Mouse (Mus musculus) brown adipose tissue, adult 24 weeks (tissue): Measurements from ENCODE around the gene Gpr157. TPM values are rescaled to one million over a fixed set of nuclear protein-coding genes. Genes with fewer than 3 reads are reported as not detected.
A peak's percentile ranks its signal among the peaks of the same experiment; 100 is the strongest.

Experiments used
- H3K27ac ChIP-seq: fragments of 200-500 bp; replicated peaks from 2 replicates; pipeline ENCODE4 v1.5.1; 2012; ENCODE audit warnings: low read depth, mild to moderate bottlenecking, low read length
- H3K4me1 ChIP-seq: fragments of 200-500 bp; 2 replicates; pipeline ENCODE4 v1.6.1; 2012; ENCODE audit warnings: low read length, mixed read lengths; ENCODE audit not compliant: control insufficient read depth, insufficient read depth, insufficient read length
- H3K4me3 ChIP-seq: fragments of 200-500 bp; 2 replicates; pipeline ENCODE4 v1.5.1; 2012; ENCODE audit warnings: low read depth, mild to moderate bottlenecking, low read length, moderate library complexity; ENCODE audit not compliant: insufficient read depth
- polyA plus RNA-seq: library from polyadenylated mRNA; stranded (reverse); fragments of >200 nt; gene quantifications from 2 replicates; pipeline ENCODE4 v1.2.4, GENCODE M21; 2012; ENCODE audit not compliant: missing spikeins, insufficient read depth, insufficient read length

Gene Gpr157
- polyA plus RNA-seq, 1 experiment, result 2.0 TPM

- Histone ChIP-seq H3K4me1 (no peaks in the 10 kb centered on the region), H3K4me3 (no peak overlapping the region), H3K27ac (no peak overlapping the region)
These were observed 27.4 kb downstream of the Gpr157 start for GRCm38 (mm10) chr4:150114505-150115061.

GRCm38 (mm10) chr4:150117311-150117710, 30.1 kb downstream of the Gpr157 start:
- Histone ChIP-seq H3K4me1 (no peaks in the 10 kb centered on the region), H3K27ac (no peak overlapping the region), H3K4me3 (no peak overlapping the region)

DNA sequence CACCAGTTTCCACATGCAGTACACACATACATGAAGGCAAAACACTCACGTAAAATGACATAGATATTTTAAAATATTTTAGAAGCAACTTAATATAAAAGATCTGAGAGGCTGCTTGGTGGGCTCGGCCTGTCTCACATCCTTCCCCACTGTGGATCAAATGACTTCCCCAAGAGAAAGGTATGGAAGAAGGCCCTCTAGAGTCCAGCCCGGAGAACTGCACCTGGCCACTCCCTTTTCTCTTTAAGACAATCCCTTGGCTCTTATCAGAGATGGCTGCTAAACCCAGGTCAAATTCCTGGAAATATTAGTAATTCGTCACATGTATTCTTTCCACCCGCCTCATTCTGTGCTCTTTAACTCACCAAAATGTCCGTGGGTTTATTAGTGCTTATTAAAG, 31.0 kb downstream of the Gpr157 start:
- Histone ChIP-seq H3K27ac (no peak overlapping the region), H3K4me3 (no peak overlapping the region), H3K4me1 (no peaks in the 10 kb centered on the region)

DNA sequence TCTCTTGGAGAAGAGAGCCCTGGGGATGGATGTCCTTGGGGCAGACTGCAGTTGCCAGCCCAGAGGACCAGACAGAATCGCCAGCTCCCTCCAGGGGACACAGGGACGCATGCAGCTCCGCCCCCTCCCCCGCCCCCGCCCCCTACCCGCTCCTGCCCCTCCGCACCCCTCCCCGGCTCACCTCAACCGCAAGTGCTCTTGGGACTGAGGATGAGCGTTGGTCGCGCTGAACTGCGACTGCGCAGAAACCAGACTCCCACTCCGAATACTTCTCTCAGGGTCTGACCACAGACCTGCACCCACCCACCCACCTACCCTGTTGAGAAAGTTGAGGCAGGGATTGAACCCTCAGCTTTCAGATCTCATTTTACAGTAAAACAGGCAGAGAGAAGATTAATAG, 31.9 kb downstream of the Gpr157 start, which contains the start of gene Slc2a5:
Gene Slc2a5, plus strand, starts transcription at position 229 of the 400 bp plus-strand sequence.
- Histone ChIP-seq H3K4me1 (no peaks in the 10 kb centered on the region), H3K27ac (no peak within 1 kb of the TSS), H3K4me3 (no peak within 1 kb of the TSS)

GRCm38 (mm10) chr4:150119640-150120039, 32.5 kb downstream of the Gpr157 start:
- H3K4me1 ChIP-seq, result no peaks in the 10 kb centered on the region
- H3K27ac ChIP-seq, result no peak overlapping the region
- H3K4me3 ChIP-seq, result no peak overlapping the region

DNA sequence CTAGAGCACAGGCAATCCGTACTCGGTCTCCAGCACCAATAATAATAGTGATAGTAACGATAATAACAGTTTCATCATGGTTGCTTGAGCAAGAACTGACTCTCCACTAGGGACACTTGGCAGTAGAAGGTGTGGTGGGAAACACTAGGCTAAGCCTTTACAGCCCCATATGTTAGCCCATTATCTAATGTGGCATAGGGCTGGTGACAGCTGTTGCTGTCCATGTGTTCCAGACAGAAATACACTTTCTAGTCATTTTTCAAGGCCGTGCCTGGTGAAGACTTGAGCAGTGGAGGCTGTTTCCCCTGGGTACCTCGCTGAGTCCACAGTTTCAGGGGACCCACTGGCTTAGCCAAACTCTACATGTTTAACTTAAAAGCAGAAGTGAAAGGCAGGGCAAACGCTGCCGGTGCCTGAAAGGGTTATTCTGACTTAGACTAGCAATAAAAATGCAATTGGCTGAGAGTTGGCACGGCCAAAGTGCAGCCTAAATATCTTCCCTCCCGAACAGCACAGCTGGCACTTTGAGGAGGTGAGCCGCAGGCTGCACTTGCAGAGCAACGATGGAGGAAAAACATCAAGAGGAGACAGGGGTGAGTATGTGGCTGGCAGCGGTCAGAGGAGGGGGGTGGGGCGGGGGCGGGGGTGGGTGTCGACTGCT, 33.1 kb downstream of the Gpr157 start:
- Histone ChIP-seq H3K4me1 (no peaks in the 10 kb centered on the region), H3K4me3 (no peak overlapping the region), H3K27ac (no peak overlapping the region)

GRCm38 (mm10) chr4:150121430-150121829, 34.3 kb downstream of the Gpr157 start:
- H3K4me1 ChIP-seq, result no peaks in the 10 kb centered on the region
- no peak overlapping the region for H3K4me3 ChIP-seq
- H3K27ac ChIP-seq, result no peak overlapping the region

DNA sequence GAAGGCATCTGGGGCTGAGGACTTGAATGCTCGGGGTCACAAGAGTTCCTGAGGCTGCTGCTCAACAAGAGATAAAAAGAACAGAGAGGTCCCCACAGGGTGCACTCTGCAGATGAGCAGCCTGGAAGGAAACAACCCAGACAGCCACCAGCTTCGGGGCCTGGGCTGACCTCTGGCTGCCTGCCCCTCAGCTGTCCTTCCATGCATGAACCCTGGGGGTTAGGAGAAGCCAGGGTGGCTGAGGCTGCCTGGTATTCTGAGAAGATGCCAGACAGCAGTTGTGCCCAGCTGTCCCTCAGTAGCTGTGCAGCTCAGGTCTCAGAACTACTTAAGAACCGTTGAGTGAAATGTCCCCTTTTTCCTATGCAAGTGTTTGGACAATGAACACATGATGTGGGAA, 35.3 kb downstream of the Gpr157 start:
- Histone ChIP-seq H3K4me3 (no peak overlapping the region), H3K27ac (no peak overlapping the region), H3K4me1 (no peaks in the 10 kb centered on the region)

GRCm38 (mm10) chr4:150126373-150126772, 39.2 kb downstream of the Gpr157 start:
- no peaks in the 10 kb centered on the region for H3K4me1 ChIP-seq
- H3K4me3 ChIP-seq, result no peak overlapping the region
- H3K27ac ChIP-seq, result no peak overlapping the region

- Histone ChIP-seq H3K4me3 (no peak overlapping the region), H3K4me1 (no peaks in the 10 kb centered on the region), H3K27ac (no peak overlapping the region)
These were observed 40.7 kb downstream of the Gpr157 start for GRCm38 (mm10) chr4:150127894-150128293.

DNA sequence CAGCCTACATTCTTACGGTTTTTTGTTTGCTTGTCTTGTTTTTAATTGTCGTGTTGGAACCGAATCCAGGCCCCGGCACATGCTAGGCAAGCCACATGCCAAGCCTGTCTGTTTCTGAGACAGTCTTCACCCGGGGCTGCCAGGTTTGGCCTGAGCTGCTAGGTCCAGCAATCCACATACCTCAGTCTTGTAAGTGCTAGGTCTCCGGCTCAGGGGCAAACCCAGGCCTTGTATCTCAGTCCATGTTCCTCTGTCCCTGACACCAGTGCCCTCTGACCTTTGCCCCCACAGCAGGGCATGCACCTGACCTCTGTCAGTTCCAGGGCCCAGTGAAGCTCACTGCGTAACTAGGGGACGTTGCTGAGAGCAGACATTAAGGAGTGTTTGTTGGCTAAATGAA, 41.4 kb downstream of the Gpr157 start:
- H3K4me1 ChIP-seq, result no peaks in the 10 kb centered on the region
- H3K4me3 ChIP-seq, result no peak overlapping the region
- H3K27ac ChIP-seq, result no peak overlapping the region

GRCm38 (mm10) chr4:150130661-150131060, 43.5 kb downstream of the Gpr157 start:
- no peaks in the 10 kb centered on the region for H3K4me1 ChIP-seq
- no peak overlapping the region for H3K4me3 ChIP-seq
- H3K27ac ChIP-seq, result no peak overlapping the region

GRCm38 (mm10) chr4:150132692-150133271, 45.6 kb downstream of the Gpr157 start:
- Histone ChIP-seq H3K4me3 (peak overlapping the region; percentile 21; the same call in 1 of the 2 replicates), H3K27ac (no peak overlapping the region), H3K4me1 (no peaks in the 10 kb centered on the region)

DNA sequence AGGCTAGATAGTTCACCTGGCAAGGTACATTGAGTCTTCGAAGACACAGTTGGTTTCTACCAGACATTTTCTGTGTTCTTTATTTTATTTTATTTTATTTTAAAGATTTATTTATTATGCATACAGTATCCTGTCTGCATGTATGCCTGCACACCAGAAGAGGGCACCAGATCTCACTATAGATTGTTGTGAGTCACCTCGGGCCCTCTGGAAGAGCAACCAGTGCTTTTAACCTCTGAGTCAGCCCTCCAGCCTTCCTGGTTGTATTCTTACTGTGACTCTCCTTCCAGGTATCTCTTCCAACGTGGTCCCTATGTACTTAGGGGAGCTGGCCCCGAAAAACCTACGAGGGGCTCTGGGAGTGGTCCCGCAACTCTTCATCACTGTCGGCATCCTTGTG, 48.1 kb downstream of the Gpr157 start:
- Histone ChIP-seq H3K4me3 (no peak overlapping the region), H3K4me1 (no peaks in the 10 kb centered on the region), H3K27ac (no peak overlapping the region)

- Histone ChIP-seq H3K4me3 (no peak overlapping the region), H3K27ac (no peak overlapping the region)
These were observed 49.5 kb downstream of the Gpr157 start for GRCm38 (mm10) chr4:150136693-150137092.

More at GRCm38 (mm10) chr4:150136693-150137092, 49.5 kb downstream of the Gpr157 start:
- no peaks in the 10 kb centered on the region for H3K4me1 ChIP-seq
